Mouse (Mus musculus) small intestine, adult 2 months (tissue): ENCODE measurements around the gene Tyw3.

Experiments
- CTCF ChIP-seq: fragments of 200-500 bp; IDR thresholded peaks from 2 replicates; pipeline ENCODE4 v1.5.1; 2012; ENCODE audit warnings: low read depth, mild to moderate bottlenecking, control low read depth, inconsistent platforms, low read length, moderate library complexity, mixed read lengths; ENCODE audit not compliant: insufficient replicate concordance, insufficient read length; ENCODE audit errors: extremely low read depth
- POLR2A ChIP-seq: fragments of 200-500 bp; IDR thresholded peaks from 2 replicates; pipeline ENCODE4 v1.6.1; 2012; ENCODE audit warnings: low read depth, mild to moderate bottlenecking, control low read depth, inconsistent platforms, low read length, moderate library complexity

DNA sequence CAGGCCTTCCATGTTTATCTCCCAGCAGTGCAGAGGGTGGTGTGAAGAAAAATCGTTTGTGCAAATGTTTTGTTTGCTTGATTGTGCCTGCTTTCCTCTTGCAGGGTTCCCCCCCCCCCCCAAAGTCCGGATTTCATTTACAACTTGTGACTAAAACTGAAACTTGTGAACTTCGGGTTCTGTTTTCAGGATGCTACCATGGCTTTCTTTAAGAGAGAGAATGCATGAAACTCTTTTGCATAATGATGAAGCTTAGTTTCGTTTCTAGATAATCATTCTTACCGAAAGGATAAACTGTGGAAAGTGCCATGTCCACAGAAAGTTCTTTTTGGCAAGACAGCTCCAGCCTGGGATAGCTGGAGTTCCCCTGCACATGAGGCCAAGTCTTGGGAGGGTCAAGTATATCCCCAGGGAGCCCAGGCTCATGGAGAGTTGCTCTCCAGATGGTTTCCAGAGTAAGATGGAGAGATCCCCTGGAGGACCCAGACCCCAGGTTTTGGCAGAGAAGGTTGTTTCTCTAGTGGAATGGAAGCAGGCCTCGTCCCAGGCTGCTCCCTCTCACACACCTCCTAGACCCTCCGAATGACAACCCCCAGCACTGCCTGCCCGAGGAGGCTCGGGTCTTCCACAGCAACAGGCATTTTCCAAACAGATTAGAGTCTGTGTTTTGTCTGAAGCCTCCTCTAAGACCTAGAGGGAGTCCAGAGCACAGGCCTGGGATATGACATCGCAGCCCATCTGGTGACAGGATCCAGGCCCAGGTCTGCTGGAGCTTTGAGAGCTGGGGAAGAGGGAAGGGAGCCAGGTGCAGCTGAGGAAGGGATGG is 56.6 kb downstream of the Tyw3 start:
- TF ChIP-seq CTCF = no peak
- TF ChIP-seq POLR2A = no peak
